Mouse (Mus musculus): ENCODE measurements at regions not wholly inside any gene's neighbourhood (a gene's known extent, or its start where the extent isn't known, plus 50 kb on each side); places are given as distances from the start of the nearest gene placed in this dataset.

GRCm38 (mm10) chr1:152188700-152189099, 98.8 kb upstream of the 1700025G04Rik start:
- no peak overlapping the region for H3K9ac ChIP-seq (replicated peaks; ENCODE audit: low read depth, low read length)
- H3K9me3 ChIP-seq (ENCODE audit: control insufficient read depth, low read depth, low read length), result no peaks in the 10 kb centered on the region
- H3K4me2 ChIP-seq (replicated peaks; ENCODE audit: low read depth, low read length), result no peak overlapping the region
- H3K4me1 ChIP-seq (ENCODE audit: control insufficient read depth, insufficient read depth, low read length), result 0 out of 2 replicates have a peak, but pooled peaks cover 3% of the 10 kb centered on the region
- H3K36me3 ChIP-seq (ENCODE audit: control insufficient read depth, insufficient read depth, low read length), result no peaks in the 10 kb centered on the region
- H3K27ac ChIP-seq (ENCODE audit: low read length), result no peak overlapping the region
- no peaks in the 10 kb centered on the region for H3K27me3 ChIP-seq (ENCODE audit: control insufficient read depth, insufficient read depth, low read length)
- no peak for ATAC-seq (ENCODE audit: insufficient number of reproducible peaks, insufficient read depth, low FRiP score, low read depth)
- H3K4me3 ChIP-seq (ENCODE audit: low read depth, low read length), result no peak overlapping the region
- WGBS, result 51% methylated on average over 6 of the region's 6 CpGs

- Histone ChIP-seq H3K9me3 (ENCODE audit: control insufficient read depth, low read depth, low read length) (no peaks in the 10 kb centered on the region), H3K36me3 (ENCODE audit: control insufficient read depth, insufficient read depth, low read length) (no peaks in the 10 kb centered on the region), H3K4me1 (ENCODE audit: control insufficient read depth, insufficient read depth, low read length) (0 out of 2 replicates have a peak, but pooled peaks cover 3% of the 10 kb centered on the region), H3K9ac (replicated peaks; ENCODE audit: low read depth, low read length) (no peak overlapping the region), H3K4me3 (ENCODE audit: low read depth, low read length) (no peak overlapping the region), H3K27me3 (ENCODE audit: control insufficient read depth, insufficient read depth, low read length) (no peaks in the 10 kb centered on the region), H3K27ac (ENCODE audit: low read length) (no peak overlapping the region), H3K4me2 (replicated peaks; ENCODE audit: low read depth, low read length) (no peak overlapping the region)
- WGBS, result 82% methylated on average over 3 of the region's 3 CpGs
- no peak for ATAC-seq (ENCODE audit: insufficient number of reproducible peaks, insufficient read depth, low FRiP score, low read depth)
Observed at GRCm38 (mm10) chr1:152184956-152185355, 95.0 kb upstream of the 1700025G04Rik start.

GRCm38 (mm10) chr1:152176267-152176970, 86.5 kb upstream of the 1700025G04Rik start:
- Histone ChIP-seq H3K27me3 (ENCODE audit: control insufficient read depth, insufficient read depth, low read length) (no peaks in the 10 kb centered on the region), H3K36me3 (ENCODE audit: control insufficient read depth, insufficient read depth, low read length) (no peaks in the 10 kb centered on the region), H3K9ac (replicated peaks; ENCODE audit: low read depth, low read length) (no peak overlapping the region), H3K9me3 (ENCODE audit: control insufficient read depth, low read depth, low read length) (no peaks in the 10 kb centered on the region), H3K4me3 (ENCODE audit: low read depth, low read length) (no peak overlapping the region), H3K4me2 (replicated peaks; ENCODE audit: low read depth, low read length) (no peak overlapping the region), H3K27ac (ENCODE audit: low read length) (no peak overlapping the region), H3K4me1 (ENCODE audit: control insufficient read depth, insufficient read depth, low read length) (no peaks in the 10 kb centered on the region)
- ATAC-seq (ENCODE audit: insufficient number of reproducible peaks, insufficient read depth, low FRiP score, low read depth), result no peak
- 81% methylated on average over 9 of the region's 9 CpGs for WGBS

- H3K27me3 ChIP-seq (ENCODE audit: control insufficient read depth, insufficient read depth, low read length), result no peaks in the 10 kb centered on the region
- no peak overlapping the region for H3K9ac ChIP-seq (replicated peaks; ENCODE audit: low read depth, low read length)
- no peaks in the 10 kb centered on the region for H3K4me1 ChIP-seq (ENCODE audit: control insufficient read depth, insufficient read depth, low read length)
- ATAC-seq (ENCODE audit: insufficient number of reproducible peaks, insufficient read depth, low FRiP score, low read depth), result no peak
- no peak overlapping the region for H3K4me3 ChIP-seq (ENCODE audit: low read depth, low read length)
- H3K4me2 ChIP-seq (replicated peaks; ENCODE audit: low read depth, low read length), result no peak overlapping the region
- no peaks in the 10 kb centered on the region for H3K36me3 ChIP-seq (ENCODE audit: control insufficient read depth, insufficient read depth, low read length)
- no peak overlapping the region for H3K27ac ChIP-seq (ENCODE audit: low read length)
- WGBS, result 86% methylated on average over 3 of the region's 3 CpGs
- no peaks in the 10 kb centered on the region for H3K9me3 ChIP-seq (ENCODE audit: control insufficient read depth, low read depth, low read length)
Observed at GRCm38 (mm10) chr1:152175691-152176090, 85.8 kb upstream of the 1700025G04Rik start.

- Histone ChIP-seq H3K27ac (ENCODE audit: low read length) (no peak overlapping the region), H3K4me1 (ENCODE audit: control insufficient read depth, insufficient read depth, low read length) (no peaks in the 10 kb centered on the region), H3K9ac (replicated peaks; ENCODE audit: low read depth, low read length) (no peak overlapping the region), H3K4me3 (ENCODE audit: low read depth, low read length) (no peak overlapping the region), H3K4me2 (replicated peaks; ENCODE audit: low read depth, low read length) (no peak overlapping the region), H3K9me3 (ENCODE audit: control insufficient read depth, low read depth, low read length) (no peaks in the 10 kb centered on the region), H3K36me3 (ENCODE audit: control insufficient read depth, insufficient read depth, low read length) (no peaks in the 10 kb centered on the region), H3K27me3 (ENCODE audit: control insufficient read depth, insufficient read depth, low read length) (no peaks in the 10 kb centered on the region)
- no peak for ATAC-seq (ENCODE audit: insufficient number of reproducible peaks, insufficient read depth, low FRiP score, low read depth)
- 87% methylated on average over 4 of the region's 4 CpGs for WGBS
Observed at GRCm38 (mm10) chr1:152174464-152174863, 84.5 kb upstream of the 1700025G04Rik start.

GRCm38 (mm10) chr1:152171034-152171790, 81.3 kb upstream of the 1700025G04Rik start:
- H3K4me2 ChIP-seq (replicated peaks; ENCODE audit: low read depth, low read length), result no peak overlapping the region
- 79% methylated on average over 16 of the region's 16 CpGs for WGBS
- ATAC-seq (ENCODE audit: insufficient number of reproducible peaks, insufficient read depth, low FRiP score, low read depth), result no peak
- no peaks in the 10 kb centered on the region for H3K27me3 ChIP-seq (ENCODE audit: control insufficient read depth, insufficient read depth, low read length)
- no peaks in the 10 kb centered on the region for H3K9me3 ChIP-seq (ENCODE audit: control insufficient read depth, low read depth, low read length)
- no peaks in the 10 kb centered on the region for H3K4me1 ChIP-seq (ENCODE audit: control insufficient read depth, insufficient read depth, low read length)
- no peak overlapping the region for H3K4me3 ChIP-seq (ENCODE audit: low read depth, low read length)
- H3K27ac ChIP-seq (ENCODE audit: low read length), result no peak overlapping the region
- H3K9ac ChIP-seq (replicated peaks; ENCODE audit: low read depth, low read length), result no peak overlapping the region
- H3K36me3 ChIP-seq (ENCODE audit: control insufficient read depth, insufficient read depth, low read length), result no peaks in the 10 kb centered on the region

- WGBS, result 86% methylated on average over 8 of the region's 8 CpGs
- no peak overlapping the region for H3K27ac ChIP-seq (ENCODE audit: low read length)
- H3K36me3 ChIP-seq (ENCODE audit: control insufficient read depth, insufficient read depth, low read length), result no peaks in the 10 kb centered on the region
- no peak overlapping the region for H3K4me2 ChIP-seq (replicated peaks; ENCODE audit: low read depth, low read length)
- ATAC-seq (ENCODE audit: insufficient number of reproducible peaks, insufficient read depth, low FRiP score, low read depth), result no peak
- no peak overlapping the region for H3K9ac ChIP-seq (replicated peaks; ENCODE audit: low read depth, low read length)
- no peaks in the 10 kb centered on the region for H3K4me1 ChIP-seq (ENCODE audit: control insufficient read depth, insufficient read depth, low read length)
- H3K4me3 ChIP-seq (ENCODE audit: low read depth, low read length), result no peak overlapping the region
- H3K9me3 ChIP-seq (ENCODE audit: control insufficient read depth, low read depth, low read length), result no peaks in the 10 kb centered on the region
- H3K27me3 ChIP-seq (ENCODE audit: control insufficient read depth, insufficient read depth, low read length), result no peaks in the 10 kb centered on the region
Observed at GRCm38 (mm10) chr1:152170583-152170982, 80.7 kb upstream of the 1700025G04Rik start.

- Histone ChIP-seq H3K27me3 (ENCODE audit: control insufficient read depth, insufficient read depth, low read length) (no peaks in the 10 kb centered on the region), H3K4me1 (ENCODE audit: control insufficient read depth, insufficient read depth, low read length) (no peaks in the 10 kb centered on the region), H3K4me3 (ENCODE audit: low read depth, low read length) (no peak overlapping the region), H3K9ac (replicated peaks; ENCODE audit: low read depth, low read length) (no peak overlapping the region), H3K9me3 (ENCODE audit: control insufficient read depth, low read depth, low read length) (no peaks in the 10 kb centered on the region), H3K27ac (ENCODE audit: low read length) (no peak overlapping the region), H3K4me2 (replicated peaks; ENCODE audit: low read depth, low read length) (no peak overlapping the region), H3K36me3 (ENCODE audit: control insufficient read depth, insufficient read depth, low read length) (no peaks in the 10 kb centered on the region)
- WGBS, result 96% methylated on average over 14 of the region's 14 CpGs
- no peak for ATAC-seq (ENCODE audit: insufficient number of reproducible peaks, insufficient read depth, low FRiP score, low read depth)
Observed at GRCm38 (mm10) chr1:152169508-152169907, 79.6 kb upstream of the 1700025G04Rik start.

Data from stomach, embryonic 14.5 days (tissue).